Mouse (Mus musculus): Measurements from ENCODE around the gene Fpr-rs4.
A peak's percentile ranks its signal among the peaks of the same experiment; 100 is the strongest.
"Not testable (repeated sequence)": the region's sequence is repeated elsewhere in the genome, so short reads cannot be mapped to it uniquely, and the experiment has no call there.

Fpr-rs4 gene

GRCm38 (mm10) chr17:18021433-18021832 is at the start of gene Fpr-rs4:
Fpr-rs4 (plus strand) TSS chr17:18021733.
- H3K36me3 ChIP-seq (ENCODE audit: control insufficient read depth, insufficient read depth, low read length, poor library complexity, severe bottlenecking), result no peaks in the 10 kb centered on the region
- no peaks in the 10 kb centered on the region for H3K27me3 ChIP-seq (ENCODE audit: control insufficient read depth, insufficient read depth, low read length, poor library complexity, severe bottlenecking)
- DNase-seq (ENCODE audit: low read depth, low spot score), result no peak

- no peaks in the 10 kb centered on the region for H3K27me3 ChIP-seq (ENCODE audit: control insufficient read depth, insufficient read depth, low read length, poor library complexity, severe bottlenecking)
- no peaks in the 10 kb centered on the region for H3K36me3 ChIP-seq (ENCODE audit: control insufficient read depth, insufficient read depth, low read length, poor library complexity, severe bottlenecking)
- peak; percentile 24 for DNase-seq (ENCODE audit: low read depth, low spot score)
Measured at GRCm38 (mm10) chr17:17973443-17973842, 48.1 kb upstream of the Fpr-rs4 start.

GRCm38 (mm10) chr17:17981232-17981631 is 40.3 kb upstream of the Fpr-rs4 start:
- not testable (repeated sequence) for H3K27me3 ChIP-seq (ENCODE audit: control insufficient read depth, insufficient read depth, low read length, poor library complexity, severe bottlenecking); DNase-seq (ENCODE audit: low read depth, low spot score); H3K36me3 ChIP-seq (ENCODE audit: control insufficient read depth, insufficient read depth, low read length, poor library complexity, severe bottlenecking)

GRCm38 (mm10) chr17:18004752-18005151 is 16.8 kb upstream of the Fpr-rs4 start:
- no peak for DNase-seq (ENCODE audit: low read depth, low spot score)
- Histone ChIP-seq H3K36me3 (ENCODE audit: control insufficient read depth, insufficient read depth, low read length, poor library complexity, severe bottlenecking) (no peaks in the 10 kb centered on the region), H3K27me3 (ENCODE audit: control insufficient read depth, insufficient read depth, low read length, poor library complexity, severe bottlenecking) (no peaks in the 10 kb centered on the region)

GRCm38 (mm10) chr17:18049124-18049523 is 27.6 kb downstream of the Fpr-rs4 start, which contains the start of gene Vmn2r124:
Vmn2r124 (plus strand) TSS chr17:18049424.
- DNase-seq (ENCODE audit: low read depth, low spot score), result no peak
- Histone ChIP-seq H3K27me3 (ENCODE audit: control insufficient read depth, insufficient read depth, low read length, poor library complexity, severe bottlenecking) (no peaks in the 10 kb centered on the region), H3K36me3 (ENCODE audit: control insufficient read depth, insufficient read depth, low read length, poor library complexity, severe bottlenecking) (no peaks in the 10 kb centered on the region)

All from splenic B cell, adult 2 months (primary cell).